Comparison of ENCODE assay signal across 12 mouse cellular contexts in the genomic region with DNA sequence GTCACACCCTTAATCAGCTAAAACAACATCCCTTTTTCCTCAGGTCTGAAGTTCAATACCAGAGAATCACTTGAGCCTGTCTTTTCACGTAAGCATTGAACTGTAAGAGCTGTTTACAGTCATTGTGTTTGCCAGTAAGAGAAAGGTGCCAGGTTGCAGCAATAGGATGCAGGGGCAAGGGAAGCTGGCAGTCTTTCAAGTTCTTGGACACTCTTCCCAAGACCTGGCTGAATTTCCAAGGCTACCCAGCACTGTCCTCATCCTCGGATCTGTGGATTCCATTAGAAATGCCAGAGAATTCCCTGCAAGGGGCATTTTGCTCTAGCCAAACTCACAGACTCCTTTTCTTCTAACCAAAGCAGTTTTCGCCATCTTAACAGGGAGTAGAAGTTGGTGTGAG.
"Had no signal": no experiment of that assay in that cellular context is flagged by ENCODE, and none has a peak within 500 bp of the region (broad histone marks: within the 10 kb centered on the region; RNA-seq: fewer than 3 reads in every experiment).

No protein-coding gene starts in this region.

- DNase-seq: retina, postnatal 1 day; right cerebral cortex, adult 18-20 months; right cerebral cortex, postnatal 14 days; right cerebral cortex, postnatal 25 days; right cerebral cortex, postnatal 4 days; spleen, adult 18-20 months; thymus, adult 18-20 months; thymus, adult 2 months; thymus, postnatal 14 days; thymus, postnatal 25 days; thymus, postnatal 36 days; thymus, postnatal 4 days had no signal
